In the genomic region with DNA sequence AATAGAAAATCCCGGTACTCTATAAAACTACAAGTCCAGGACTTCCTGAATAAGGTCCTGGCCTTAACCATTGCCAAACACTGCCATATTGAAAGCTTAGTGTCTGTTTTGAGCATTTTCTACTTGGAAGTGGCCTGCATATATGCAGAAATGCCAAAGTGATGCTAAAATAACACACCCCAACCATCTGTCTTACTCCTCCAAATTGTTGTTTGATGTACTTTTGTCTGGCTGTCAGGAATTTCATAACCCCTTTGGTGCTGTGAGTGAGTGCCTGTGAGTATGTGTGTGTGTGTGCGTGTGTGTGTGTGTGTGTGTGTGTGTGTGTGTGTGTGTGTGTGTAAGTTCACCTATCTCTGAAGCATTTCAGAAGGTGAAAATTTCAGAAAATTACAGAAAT, we compare ENCODE assay signal across 13 mouse cellular contexts.
"Had no signal": no experiment of that assay in that cellular context is flagged by ENCODE, and none has a peak within 500 bp of the region (broad histone marks: within the 10 kb centered on the region; RNA-seq: fewer than 3 reads in every experiment).

No protein-coding gene starts in this region.

- DNase-seq: lung, adult 18-20 months; lung, embryonic 14.5 days; lung, postnatal 10 days; lung, postnatal 4 days; midbrain, embryonic 14.5 days; retina, postnatal 1 day; right cerebral cortex, postnatal 25 days; right cerebral cortex, postnatal 4 days; spleen, adult 18-20 months; thymus, adult 18-20 months; thymus, postnatal 14 days; thymus, postnatal 36 days had no signal

- ATAC-seq: midbrain, embryonic 16.5 days had no signal
